ENCODE assay signal across 8 mouse cellular contexts in genomic region chr7:105743926-105744590, GRCm38 (mm10). TPM values are rescaled to one million over a fixed set of nuclear protein-coding genes. Genes with fewer than 3 reads are reported as not detected.
DNase-seq lines count a peak whose midpoint lies in the region; ATAC-seq and TF ChIP-seq lines count a peak whose summit lies in the region.

TSS of gene Taf10 (minus strand) at chr7:105744361.

- under 1% methylated on average over 64 of the region's 67 CpGs for WGBS in hindbrain, postnatal 0 days

- no peaks in the 10 kb centered on the region for H3K27me3 ChIP-seq in hindbrain, postnatal 0 days (ENCODE audit: insufficient read depth, low read length)
- H3K27me3 ChIP-seq in megakaryocyte, embryonic 14.5 days (replicated peaks) = no peaks in the 10 kb centered on the region

- DNase-seq in adipocyte (ENCODE audit: low spot score) = peak; percentile 70
- DNase-seq in gastrocnemius, adult 8-10 months (ENCODE audit: low spot score in 2 of 2) = peak; percentile 57 to 70
- DNase-seq in hindbrain, postnatal 0 days (ENCODE audit: low spot score) = peak; percentile 94
- peak; percentile 69 to 88 for DNase-seq in left cerebral cortex, adult 9 months (ENCODE audit: low spot score in 2 of 2)
- DNase-seq in right cerebral cortex, adult 2 months (ENCODE audit: low spot score in 2 of 2) = peak; percentile 86 to 87
- DNase-seq in urinary bladder, postnatal 10 days (ENCODE audit: low spot score) = peak; percentile 59

- H3K4me2 ChIP-seq in hindbrain, postnatal 0 days (ENCODE audit: low read depth, low read length) = peak within 1 kb of the TSS; percentile 84

- peak within 1 kb of the TSS; percentile 91 for H3K4me3 ChIP-seq in hindbrain, postnatal 0 days (ENCODE audit: low read length)
- H3K4me3 ChIP-seq in megakaryocyte, embryonic 14.5 days (replicated peaks) = peak within 1 kb of the TSS; percentile 98

- H3K4me1 ChIP-seq in hindbrain, postnatal 0 days (ENCODE audit: insufficient read depth, low read length) = no peaks in the 10 kb centered on the region
- peaks cover 55% of the 10 kb centered on the region for H3K4me1 ChIP-seq in megakaryocyte, embryonic 14.5 days

- H3K36me3 ChIP-seq in hindbrain, postnatal 0 days (ENCODE audit: insufficient read depth, low read length) = peaks cover 22% of the 10 kb centered on the region
- peaks cover 81% of the 10 kb centered on the region for H3K36me3 ChIP-seq in megakaryocyte, embryonic 14.5 days (replicated peaks; ENCODE audit: low read length)

- peak within 1 kb of the TSS; percentile 83 for H3K27ac ChIP-seq in hindbrain, postnatal 0 days

- ATAC-seq in common myeloid progenitor, adult 5-6 weeks (replicated peaks; ENCODE audit: low read depth, poor library complexity, severe bottlenecking) = peak; percentile 98
- peak; percentile 97 for ATAC-seq in hindbrain, postnatal 0 days

- peak within 1 kb of the TSS; percentile 87 for H3K9ac ChIP-seq in hindbrain, postnatal 0 days (replicated peaks; ENCODE audit: low read length)

- TF ChIP-seq CTCF in hindbrain, postnatal 0 days (IDR thresholded peaks at IDR 0.05; ENCODE audit: low read depth) = peak; percentile 55

- H3K9me3 ChIP-seq in hindbrain, postnatal 0 days (ENCODE audit: low read length) = no peaks in the 10 kb centered on the region
- no peaks in the 10 kb centered on the region for H3K9me3 ChIP-seq in megakaryocyte, embryonic 14.5 days

RNA-seq across cellular contexts. Expression of gene Taf10, which starts in this region (rescaled TPM):
- 179 and 220 TPM in 2 replicates for total RNA-seq in common myeloid progenitor, adult 5-6 weeks (2017)
- total RNA-seq in gastrocnemius, adult 8-10 months (2022) = 100 to 1,000 TPM in 1 of 4 experiments, 10 to 100 TPM in 3; 89.4 to 106 (median 97.8) TPM
- 83.8 and 111 TPM in 2 replicates for total RNA-seq in hindbrain, postnatal 0 days (2014; rRNA removed)
- 120 and 124 TPM in 2 replicates for polyA plus RNA-seq in hindbrain, postnatal 0 days (2015; fragmentation: Nextera tagmentation; extraction: Ambion mirVana)
- polyA plus RNA-seq in megakaryocyte, embryonic 14.5 days (2012; ENCODE audit: insufficient read depth, low replicate concordance) = 411 and 429 TPM in 2 replicates

Comparison
In these comparisons a context has a peak if more than half of its experiments do, and no peak if none do; other contexts are left out.
1. Peak in every context shown above with its lines: DNase-seq, ATAC-seq, H3K4me3 ChIP-seq and H3K27ac ChIP-seq.